Mouse (Mus musculus) embryonic facial prominence, embryonic 12.5 days (tissue): ENCODE measurements around the gene Slc31a1. TPM values are rescaled to one million over a fixed set of nuclear protein-coding genes. Genes with fewer than 3 reads are reported as not detected.

ENCODE experiments used
- ATAC-seq: fragments of 200-750 bp; cut with Nextera tagmentation; 2 replicates; pipeline ENCODE4 v1.8.0; 2017; ENCODE audit not compliant: insufficient number of reproducible peaks, insufficient read depth, low FRiP score, low TSS enrichment
- H3K27ac ChIP-seq: fragments of 300-500 bp; sonication (generic); 2 replicates; pipeline ENCODE4 v1.5.1; 2016; ENCODE audit warnings: mild to moderate bottlenecking
- H3K27me3 ChIP-seq: fragments of 300-500 bp; sonication (generic); 2 replicates; pipeline ENCODE4 v1.6.1; 2016; ENCODE audit warnings: mild to moderate bottlenecking, moderate library complexity
- H3K36me3 ChIP-seq: fragments of 300-500 bp; sonication (generic); 2 replicates; pipeline ENCODE4 v1.6.1; 2016; ENCODE audit warnings: mild to moderate bottlenecking
- H3K4me1 ChIP-seq: fragments of 300-500 bp; sonication (generic); 2 replicates; pipeline ENCODE4 v1.6.1; 2016
- H3K4me2 ChIP-seq: fragments of 300-500 bp; sonication (generic); replicated peaks from 2 replicates; pipeline ENCODE4 v1.6.1; 2016; ENCODE audit warnings: mild to moderate bottlenecking, moderate library complexity
- H3K4me3 ChIP-seq: fragments of 300-500 bp; sonication (generic); 2 replicates; pipeline ENCODE4 v1.5.1; 2016; ENCODE audit warnings: mild to moderate bottlenecking
- H3K9ac ChIP-seq: fragments of 300-500 bp; sonication (generic); 2 replicates; pipeline ENCODE4 v1.6.1; 2016; ENCODE audit warnings: mild to moderate bottlenecking, moderate library complexity
- H3K9me3 ChIP-seq: fragments of 300-500 bp; sonication (generic); 2 replicates; pipeline ENCODE4 v1.6.1; 2016; ENCODE audit warnings: mild to moderate bottlenecking, moderate library complexity
- WGBS: fragments of 180-500 bp; shearing (Covaris S2); methylation state at CpG from one replicate; pipeline ENCODE4 v1.1.7; 2016; 5-methylcytosine and 5-hydroxymethylcytosine counted together
- polyA plus RNA-seq: library from polyadenylated mRNA; unstranded; fragments of >200 nt; fragmentation: Nextera tagmentation; extraction: Ambion mirVana; gene quantifications from 2 replicates; pipeline ENCODE4 v1.2.1, GENCODE M21; 2016

Gene Slc31a1
- polyA plus RNA-seq, 1 experiment from 2014 or later = 44.8 TPM

- Histone ChIP-seq H3K4me1 (no peaks in the 10 kb centered on the region), H3K9ac (no peak overlapping the region)
- 85% methylated on average over 3 of the region's 3 CpGs for WGBS
Measured at GRCm38 (mm10) chr4:62437256-62437778, 76.8 kb downstream of the Slc31a1 start.

GRCm38 (mm10) chr4:62437871-62438270 is 77.3 kb downstream of the Slc31a1 start:
- WGBS = 84% methylated on average over 7 of the region's 7 CpGs
- Histone ChIP-seq H3K9me3 (no peaks in the 10 kb centered on the region), H3K4me1 (no peaks in the 10 kb centered on the region), H3K9ac (no peak overlapping the region), H3K27me3 (no peaks in the 10 kb centered on the region), H3K4me3 (no peak overlapping the region), H3K4me2 (no peak overlapping the region), H3K36me3 (no peaks in the 10 kb centered on the region), H3K27ac (no peak overlapping the region)
- ATAC-seq = no peak

More at GRCm38 (mm10) chr4:62437256-62437778, 76.8 kb downstream of the Slc31a1 start:
- no peaks in the 10 kb centered on the region for H3K27me3 ChIP-seq
- H3K36me3 ChIP-seq = no peaks in the 10 kb centered on the region
- no peak overlapping the region for H3K4me3 ChIP-seq
- H3K27ac ChIP-seq = no peak overlapping the region
- no peaks in the 10 kb centered on the region for H3K9me3 ChIP-seq
- ATAC-seq = no peak
- H3K4me2 ChIP-seq = no peak overlapping the region

DNA sequence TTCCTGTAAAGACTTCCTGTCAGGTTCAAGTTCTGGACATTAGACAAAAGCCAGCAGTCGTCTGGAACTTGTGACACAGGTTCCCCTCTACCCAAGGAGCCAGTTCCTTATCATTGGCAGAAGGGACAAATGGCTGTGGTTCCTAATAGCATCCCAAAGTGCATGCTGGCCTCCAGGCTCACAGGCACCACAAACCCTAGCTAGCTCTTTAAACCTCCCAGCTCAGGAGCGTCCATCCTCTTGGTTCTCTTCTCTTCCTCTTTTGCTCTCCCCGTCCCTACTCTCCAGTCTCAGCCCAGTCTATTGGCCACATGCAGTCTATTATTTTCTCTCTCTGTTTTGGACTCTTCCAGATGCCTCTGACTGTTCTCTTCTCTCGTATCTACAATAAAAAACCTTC is 79.3 kb downstream of the Slc31a1 start:
- H3K36me3 ChIP-seq = no peaks in the 10 kb centered on the region
- H3K9me3 ChIP-seq = no peaks in the 10 kb centered on the region
- H3K27me3 ChIP-seq = no peaks in the 10 kb centered on the region
- no peak overlapping the region for H3K27ac ChIP-seq
- no peak overlapping the region for H3K9ac ChIP-seq
- H3K4me3 ChIP-seq = no peak overlapping the region
- no peak for ATAC-seq
- WGBS = 58% methylated on average over 4 of the region's 4 CpGs
- no peak overlapping the region for H3K4me2 ChIP-seq
- H3K4me1 ChIP-seq = no peaks in the 10 kb centered on the region

GRCm38 (mm10) chr4:62440544-62440943 is 80.0 kb downstream of the Slc31a1 start:
- WGBS = 76% methylated on average over 4 of the region's 4 CpGs
- no peaks in the 10 kb centered on the region for H3K4me1 ChIP-seq
- no peak overlapping the region for H3K9ac ChIP-seq
- H3K36me3 ChIP-seq = no peaks in the 10 kb centered on the region
- no peak overlapping the region for H3K27ac ChIP-seq
- H3K9me3 ChIP-seq = no peaks in the 10 kb centered on the region
- H3K4me3 ChIP-seq = no peak overlapping the region
- no peak for ATAC-seq
- H3K27me3 ChIP-seq = no peaks in the 10 kb centered on the region
- no peak overlapping the region for H3K4me2 ChIP-seq

DNA sequence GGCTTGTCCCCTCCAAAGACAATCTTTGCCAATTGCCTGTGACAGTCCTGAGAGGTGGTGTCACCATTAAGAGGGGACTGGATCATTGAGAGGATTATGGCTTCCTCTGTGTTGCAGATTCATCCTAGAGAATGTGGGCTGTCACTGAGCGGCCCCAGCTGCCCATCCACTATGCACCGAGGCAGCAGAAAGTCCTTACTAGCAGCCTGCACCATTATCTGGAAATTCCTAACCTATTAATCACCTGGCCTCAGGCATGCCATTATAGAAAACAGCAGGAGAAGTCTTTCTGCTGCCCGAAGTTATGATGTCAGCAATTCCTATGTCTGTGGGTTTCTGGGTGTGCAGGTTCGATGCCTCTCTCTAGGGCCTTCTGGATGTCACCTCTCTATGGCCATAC is 80.5 kb downstream of the Slc31a1 start:
- no peaks in the 10 kb centered on the region for H3K27me3 ChIP-seq
- H3K27ac ChIP-seq = no peak overlapping the region
- no peaks in the 10 kb centered on the region for H3K36me3 ChIP-seq
- H3K4me1 ChIP-seq = no peaks in the 10 kb centered on the region
- H3K4me2 ChIP-seq = no peak overlapping the region
- WGBS = 70% methylated on average over 4 of the region's 4 CpGs
- no peak overlapping the region for H3K9ac ChIP-seq
- H3K4me3 ChIP-seq = no peak overlapping the region
- ATAC-seq = no peak
- H3K9me3 ChIP-seq = no peaks in the 10 kb centered on the region

Other genes starting within 250 kb of the Slc31a1 start
- not detected in 2 replicates for gene Mup21, start 209.9 kb upstream of the Slc31a1 start, polyA plus RNA-seq
- gene Zfp37, start 129.7 kb upstream of the Slc31a1 start, polyA plus RNA-seq = 15.2 and 18.1 TPM in 2 replicates
- gene Slc31a2, start 98.2 kb upstream of the Slc31a1 start, polyA plus RNA-seq = 14.5 and 15.4 TPM in 2 replicates
- gene Fkbp15, start 179 bp upstream of the Slc31a1 start, polyA plus RNA-seq = 23.2 and 25.0 TPM in 2 replicates
- gene Cdc26, start 47.9 kb downstream of the Slc31a1 start, polyA plus RNA-seq = 203 and 210 TPM in 2 replicates
- 27.3 and 30.1 TPM in 2 replicates for gene Prpf4, start 48.1 kb downstream of the Slc31a1 start, polyA plus RNA-seq
- not detected in 2 replicates for gene Rnf183, start 74.5 kb downstream of the Slc31a1 start, polyA plus RNA-seq
- 8.8 TPM in 2 replicates for gene Wdr31, start 110.2 kb downstream of the Slc31a1 start, polyA plus RNA-seq
- gene Bspry, start 119.3 kb downstream of the Slc31a1 start, polyA plus RNA-seq = 2.9 and 3.3 TPM in 2 replicates
- gene Hdhd3, start 142.7 kb downstream of the Slc31a1 start, polyA plus RNA-seq = 11.1 and 14.2 TPM in 2 replicates
- 76.9 and 78.5 TPM in 2 replicates for gene Alad, start 159.2 kb downstream of the Slc31a1 start, polyA plus RNA-seq
- 89.1 and 92.8 TPM in 2 replicates for gene Pole3, start 164.3 kb downstream of the Slc31a1 start, polyA plus RNA-seq
- gene 4933430I17Rik, start 164.6 kb downstream of the Slc31a1 start, polyA plus RNA-seq = 0.45 and 0.99 TPM in 2 replicates
- gene Rgs3, start 199.1 kb downstream of the Slc31a1 start, polyA plus RNA-seq = 45.0 and 45.2 TPM in 2 replicates